Mouse (Mus musculus) macrophage (primary cell): ENCODE measurements around the gene Adgrl3. TPM values are rescaled to one million over a fixed set of nuclear protein-coding genes. Genes with fewer than 3 reads are reported as not detected.

Source experiments
- H3K27ac ChIP-seq: fragments of 350-480 bp; formaldehyde crosslinking; 2 replicates; pipeline ENCODE4 v1.9.0; 2021
- H3K36me3 ChIP-seq: fragments of 350-480 bp; formaldehyde crosslinking; 2 replicates; pipeline ENCODE4 v1.9.0; 2021; ENCODE audit errors: inconsistent target
- H3K4me3 ChIP-seq: fragments of 350-480 bp; formaldehyde crosslinking; 2 replicates; pipeline ENCODE4 v1.9.0; 2021; ENCODE audit errors: inconsistent target
- H3K79me2 ChIP-seq: fragments of 350-480 bp; formaldehyde crosslinking; 2 replicates; pipeline ENCODE4 v1.9.0; 2021; ENCODE audit errors: inconsistent target
- WGBS: methylation state at CpG from one replicate; pipeline ENCODE4 v1.1.7; 2026; ENCODE audit warnings: inconsistent platforms; ENCODE audit not compliant: missing documents; 5-methylcytosine and 5-hydroxymethylcytosine counted together
- polyA plus RNA-seq: library from polyadenylated mRNA; stranded (reverse); fragments of 250-400 nt; gene quantifications from 3 replicates; pipeline ENCODE4 v1.2.4, GENCODE M21; 2018; ENCODE audit warnings: inconsistent platforms

Gene Adgrl3
- polyA plus RNA-seq, 1 experiment from 2014 or later = not detected

- Histone ChIP-seq H3K27ac (no peak overlapping the region), H3K79me2 (no peaks in the 10 kb centered on the region), H3K36me3 (no peaks in the 10 kb centered on the region), H3K4me3 (no peak overlapping the region)
- 83% methylated on average over 1 of the region's 1 CpGs for WGBS
Measured at GRCm38 (mm10) chr5:81623846-81624245, 603.9 kb downstream of the Adgrl3 start.

- Histone ChIP-seq H3K79me2 (no peaks in the 10 kb centered on the region), H3K27ac (no peak overlapping the region), H3K36me3 (no peaks in the 10 kb centered on the region), H3K4me3 (no peak overlapping the region)
- 57% methylated on average over 2 of the region's 2 CpGs for WGBS
Measured at GRCm38 (mm10) chr5:81636169-81636568, 616.2 kb downstream of the Adgrl3 start.

GRCm38 (mm10) chr5:81638422-81638821 is 618.5 kb downstream of the Adgrl3 start:
- Histone ChIP-seq H3K79me2 (no peaks in the 10 kb centered on the region), H3K4me3 (no peak overlapping the region), H3K36me3 (no peaks in the 10 kb centered on the region), H3K27ac (no peak overlapping the region)
- WGBS = 73% methylated on average over 2 of the region's 2 CpGs

GRCm38 (mm10) chr5:81640118-81640517 is 620.2 kb downstream of the Adgrl3 start:
- 87% methylated on average over 4 of the region's 4 CpGs for WGBS
- Histone ChIP-seq H3K4me3 (no peak overlapping the region), H3K79me2 (no peaks in the 10 kb centered on the region), H3K36me3 (no peaks in the 10 kb centered on the region), H3K27ac (no peak overlapping the region)

GRCm38 (mm10) chr5:81645557-81645956 is 625.6 kb downstream of the Adgrl3 start:
- H3K79me2 ChIP-seq = no peaks in the 10 kb centered on the region
- no peaks in the 10 kb centered on the region for H3K36me3 ChIP-seq
- 81% methylated on average over 5 of the region's 5 CpGs for WGBS
- H3K27ac ChIP-seq = no peak overlapping the region
- H3K4me3 ChIP-seq = no peak overlapping the region

- WGBS = 69% methylated on average over 2 of the region's 2 CpGs
- Histone ChIP-seq H3K79me2 (no peaks in the 10 kb centered on the region), H3K4me3 (no peak overlapping the region), H3K27ac (no peak overlapping the region), H3K36me3 (no peaks in the 10 kb centered on the region)
Measured at GRCm38 (mm10) chr5:81653941-81654340, 634.0 kb downstream of the Adgrl3 start.

- Histone ChIP-seq H3K27ac (no peak overlapping the region), H3K4me3 (no peak overlapping the region), H3K36me3 (no peaks in the 10 kb centered on the region), H3K79me2 (no peaks in the 10 kb centered on the region)
- WGBS = 70% methylated on average over 6 of the region's 6 CpGs
Measured at GRCm38 (mm10) chr5:81661611-81662390, 641.9 kb downstream of the Adgrl3 start.

GRCm38 (mm10) chr5:81671025-81671424 is 651.1 kb downstream of the Adgrl3 start:
- Histone ChIP-seq H3K4me3 (no peak overlapping the region), H3K36me3 (no peaks in the 10 kb centered on the region), H3K27ac (no peak overlapping the region), H3K79me2 (no peaks in the 10 kb centered on the region)
- WGBS = 72% methylated on average over 4 of the region's 4 CpGs

GRCm38 (mm10) chr5:81674275-81674974 is 654.5 kb downstream of the Adgrl3 start:
- Histone ChIP-seq H3K36me3 (no peaks in the 10 kb centered on the region), H3K4me3 (no peak overlapping the region), H3K27ac (no peak overlapping the region), H3K79me2 (no peaks in the 10 kb centered on the region)
- 87% methylated on average over 4 of the region's 4 CpGs for WGBS

GRCm38 (mm10) chr5:81674975-81675371 is 655.0 kb downstream of the Adgrl3 start:
- Histone ChIP-seq H3K4me3 (no peak overlapping the region), H3K36me3 (no peaks in the 10 kb centered on the region), H3K79me2 (no peaks in the 10 kb centered on the region), H3K27ac (no peak overlapping the region)
- WGBS = 40% methylated on average over 1 of the region's 1 CpGs

GRCm38 (mm10) chr5:81676896-81677295 is 657.0 kb downstream of the Adgrl3 start:
- Histone ChIP-seq H3K27ac (no peak overlapping the region), H3K4me3 (no peak overlapping the region), H3K79me2 (no peaks in the 10 kb centered on the region), H3K36me3 (no peaks in the 10 kb centered on the region)
- WGBS = 94% methylated on average over 1 of the region's 1 CpGs

GRCm38 (mm10) chr5:81686206-81686605 is 666.3 kb downstream of the Adgrl3 start:
- no peak overlapping the region for H3K4me3 ChIP-seq
- 90% methylated on average over 3 of the region's 3 CpGs for WGBS
- no peak overlapping the region for H3K27ac ChIP-seq
- no peaks in the 10 kb centered on the region for H3K36me3 ChIP-seq
- no peaks in the 10 kb centered on the region for H3K79me2 ChIP-seq

GRCm38 (mm10) chr5:81686845-81687244 is 666.9 kb downstream of the Adgrl3 start:
- no peaks in the 10 kb centered on the region for H3K36me3 ChIP-seq
- WGBS = 93% methylated on average over 4 of the region's 4 CpGs
- H3K27ac ChIP-seq = no peak overlapping the region
- no peak overlapping the region for H3K4me3 ChIP-seq
- H3K79me2 ChIP-seq = no peaks in the 10 kb centered on the region

GRCm38 (mm10) chr5:81729620-81730019 is 709.7 kb downstream of the Adgrl3 start:
- Histone ChIP-seq H3K36me3 (no peaks in the 10 kb centered on the region), H3K79me2 (no peaks in the 10 kb centered on the region), H3K27ac (no peak overlapping the region), H3K4me3 (no peak overlapping the region)
- WGBS = 78% methylated on average over 3 of the region's 3 CpGs

- H3K36me3 ChIP-seq = no peaks in the 10 kb centered on the region
- H3K4me3 ChIP-seq = no peak overlapping the region
- H3K27ac ChIP-seq = no peak overlapping the region
- H3K79me2 ChIP-seq = no peaks in the 10 kb centered on the region
- 78% methylated on average over 3 of the region's 3 CpGs for WGBS
Measured at GRCm38 (mm10) chr5:81736008-81736407, 716.1 kb downstream of the Adgrl3 start.
